Mouse (Mus musculus) ES-E14 (cell line): ENCODE measurements around the gene Gtf3c6.

Experiments
- CHD2 ChIP-seq: IDR thresholded peaks from 2 replicates; pipeline ENCODE4 v1.6.1; 2014; ENCODE audit warnings: mild to moderate bottlenecking, low read depth, low read length, inconsistent platforms
- HCFC1 ChIP-seq: IDR thresholded peaks from 2 replicates; pipeline ENCODE4 v1.6.1; 2012; ENCODE audit warnings: low read length, inconsistent platforms, borderline replicate concordance; ENCODE audit not compliant: insufficient read depth
- MAFK ChIP-seq: IDR thresholded peaks from 2 replicates; pipeline ENCODE4 v1.6.1; 2014; ENCODE audit warnings: mild to moderate bottlenecking, low read depth, low read length, inconsistent platforms; ENCODE audit not compliant: insufficient read depth
- ZC3H11A ChIP-seq: IDR thresholded peaks from 2 replicates; pipeline ENCODE4 v1.6.1; 2012; ENCODE audit warnings: low read depth, mild to moderate bottlenecking, inconsistent platforms, low read length, borderline replicate concordance
- ZNF384 ChIP-seq: IDR thresholded peaks from 2 replicates; pipeline ENCODE4 v1.6.1; 2012; ENCODE audit warnings: low read depth, low read length, inconsistent platforms

DNA sequence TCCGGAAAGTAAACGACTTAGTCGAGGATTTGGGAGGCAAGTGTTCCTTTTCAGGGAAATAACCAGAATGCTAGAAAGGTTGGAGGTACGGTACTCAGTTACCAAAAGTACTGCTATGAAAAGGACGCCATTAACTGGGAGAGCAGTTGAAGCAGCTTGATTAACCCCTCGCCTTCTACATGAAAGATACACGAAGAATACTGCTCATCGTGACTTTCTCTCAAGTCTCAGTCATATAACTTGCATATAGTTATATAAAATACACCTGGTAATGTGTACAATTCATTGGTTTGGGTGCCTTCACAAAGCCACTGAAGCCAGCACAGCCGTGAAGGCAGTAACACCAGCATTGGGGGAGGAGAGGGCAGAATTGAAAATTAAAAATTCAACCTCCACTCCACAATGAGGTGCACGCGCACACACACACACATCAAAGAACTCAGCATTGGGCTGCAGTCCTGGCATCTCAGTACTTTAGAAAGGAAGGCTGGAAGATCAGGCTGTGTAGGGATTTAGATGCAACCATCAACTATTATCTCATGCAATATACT lies 10.7 kb downstream of the Gtf3c6 start:
- TF ChIP-seq ZNF384 = no peak
- TF ChIP-seq HCFC1 = no peak
- no peak for TF ChIP-seq MAFK
- TF ChIP-seq CHD2 = no peak
- no peak for TF ChIP-seq ZC3H11A
